Mouse (Mus musculus) testis, adult 2 months (tissue): ENCODE results near the gene Itpkb. TPM values are rescaled to one million over a fixed set of nuclear protein-coding genes. Genes with fewer than 3 reads are reported as not detected.

Source experiments
- H3K27ac ChIP-seq: fragments of 200-500 bp; 2 replicates; pipeline ENCODE4 v1.5.1; 2012; ENCODE audit warnings: low read depth, low read length; ENCODE audit not compliant: control insufficient read depth, insufficient read depth
- H3K27me3 ChIP-seq: fragments of 200-500 bp; 2 replicates; pipeline ENCODE4 v1.6.1; 2012; ENCODE audit warnings: mild to moderate bottlenecking, low read length, moderate library complexity; ENCODE audit not compliant: control insufficient read depth, insufficient read depth
- H3K36me3 ChIP-seq: fragments of 200-500 bp; 2 replicates; pipeline ENCODE4 v1.6.1; 2012; ENCODE audit warnings: mild to moderate bottlenecking, low read length; ENCODE audit not compliant: control insufficient read depth, insufficient read depth
- H3K4me1 ChIP-seq: fragments of 200-500 bp; 2 replicates; pipeline ENCODE4 v1.6.1; 2012; ENCODE audit warnings: low read length; ENCODE audit not compliant: control insufficient read depth, insufficient read depth
- H3K4me3 ChIP-seq: fragments of 200-500 bp; 2 replicates; pipeline ENCODE4 v1.5.1; 2012; ENCODE audit warnings: low read depth, mild to moderate bottlenecking, low read length, moderate library complexity, mixed read lengths; ENCODE audit not compliant: control insufficient read depth
- CTCF ChIP-seq: fragments of 200-500 bp; IDR thresholded peaks from 2 replicates; pipeline ENCODE4 v1.5.1; 2012; ENCODE audit warnings: low read depth, mild to moderate bottlenecking, inconsistent platforms, low read length, moderate library complexity; ENCODE audit not compliant: control insufficient read depth, insufficient read depth, insufficient replicate concordance
- POLR2A ChIP-seq: fragments of 200-500 bp; IDR thresholded peaks from 2 replicates; pipeline ENCODE4 v1.6.1; 2012; ENCODE audit warnings: low read depth, mild to moderate bottlenecking, inconsistent platforms, low read length, moderate library complexity; ENCODE audit not compliant: control insufficient read depth
- polyA plus RNA-seq: library from polyadenylated mRNA; depleted of rRNA; stranded (reverse); fragments of >200 nt; gene quantifications from 2 replicates; pipeline ENCODE4 v1.2.3, GENCODE M21; 2012; rRNA removed

Gene Itpkb
- 9.9 TPM in 2 replicates for polyA plus RNA-seq

- H3K4me3 ChIP-seq, result peak within 1 kb of the TSS; percentile 91
- TF ChIP-seq POLR2A, result peak; percentile 69
- TF ChIP-seq CTCF, result no peak
- H3K27ac ChIP-seq, result peak within 1 kb of the TSS; percentile 87
- H3K4me1 ChIP-seq, result peaks cover 19% of the 10 kb centered on the region
- H3K36me3 ChIP-seq, result no peaks in the 10 kb centered on the region
- H3K27me3 ChIP-seq, result no peaks in the 10 kb centered on the region; the same call in 1 of the 2 replicates
These were observed at the start of gene Itpkb for GRCm38 (mm10) chr1:180330145-180330706. Itpkb (plus strand) TSS chr1:180330485.

GRCm38 (mm10) chr1:180282581-180282980 lies 47.7 kb upstream of the Itpkb start:
- no peaks in the 10 kb centered on the region for H3K36me3 ChIP-seq
- H3K4me3 ChIP-seq, result no peak overlapping the region
- TF ChIP-seq POLR2A, result no peak
- no peak for TF ChIP-seq CTCF
- H3K27me3 ChIP-seq, result no peaks in the 10 kb centered on the region
- peaks cover 8% of the 10 kb centered on the region for H3K4me1 ChIP-seq
- H3K27ac ChIP-seq, result no peak overlapping the region

GRCm38 (mm10) chr1:180283813-180284768 lies 46.2 kb upstream of the Itpkb start:
- no peak overlapping the region for H3K4me3 ChIP-seq
- no peak overlapping the region for H3K27ac ChIP-seq
- TF ChIP-seq POLR2A, result no peak
- TF ChIP-seq CTCF, result no peak
- H3K4me1 ChIP-seq, result peaks cover 12% of the 10 kb centered on the region
- H3K27me3 ChIP-seq, result no peaks in the 10 kb centered on the region
- H3K36me3 ChIP-seq, result no peaks in the 10 kb centered on the region

GRCm38 (mm10) chr1:180286081-180286831 lies 44.0 kb upstream of the Itpkb start:
- Histone ChIP-seq H3K4me3 (peak overlapping the region; percentile 74), H3K4me1 (peaks cover 17% of the 10 kb centered on the region), H3K36me3 (no peaks in the 10 kb centered on the region), H3K27me3 (no peaks in the 10 kb centered on the region), H3K27ac (peak overlapping the region; percentile 80)
- TF ChIP-seq CTCF (no peak), POLR2A (peak; percentile 69; the same call in 1 of the 2 replicates)

- H3K27ac ChIP-seq, result no peak overlapping the region
- TF ChIP-seq POLR2A, result no peak
- no peak for TF ChIP-seq CTCF
- H3K27me3 ChIP-seq, result no peaks in the 10 kb centered on the region
- H3K4me3 ChIP-seq, result no peak overlapping the region
- no peaks in the 10 kb centered on the region for H3K36me3 ChIP-seq
- H3K4me1 ChIP-seq, result peaks cover 17% of the 10 kb centered on the region
These were observed 42.1 kb upstream of the Itpkb start for GRCm38 (mm10) chr1:180288227-180288626.

GRCm38 (mm10) chr1:180288872-180289468 lies 41.3 kb upstream of the Itpkb start:
- H3K27me3 ChIP-seq, result no peaks in the 10 kb centered on the region
- H3K27ac ChIP-seq, result no peak overlapping the region
- H3K36me3 ChIP-seq, result no peaks in the 10 kb centered on the region
- peaks cover 17% of the 10 kb centered on the region for H3K4me1 ChIP-seq
- H3K4me3 ChIP-seq, result no peak overlapping the region
- no peak for TF ChIP-seq CTCF
- TF ChIP-seq POLR2A, result no peak

GRCm38 (mm10) chr1:180289788-180290187 lies 40.5 kb upstream of the Itpkb start:
- Histone ChIP-seq H3K36me3 (no peaks in the 10 kb centered on the region), H3K27ac (no peak overlapping the region), H3K27me3 (no peaks in the 10 kb centered on the region), H3K4me1 (peaks cover 17% of the 10 kb centered on the region), H3K4me3 (no peak overlapping the region)
- TF ChIP-seq POLR2A (no peak), CTCF (no peak)
